Mouse (Mus musculus): ENCODE data around the gene Nprl2. TPM values are rescaled to one million over a fixed set of nuclear protein-coding genes. Genes with fewer than 3 reads are reported as not detected.

Nprl2 gene
- polyA plus RNA-seq, 1 experiment from 2014 or later: 8.5 TPM

DNA sequence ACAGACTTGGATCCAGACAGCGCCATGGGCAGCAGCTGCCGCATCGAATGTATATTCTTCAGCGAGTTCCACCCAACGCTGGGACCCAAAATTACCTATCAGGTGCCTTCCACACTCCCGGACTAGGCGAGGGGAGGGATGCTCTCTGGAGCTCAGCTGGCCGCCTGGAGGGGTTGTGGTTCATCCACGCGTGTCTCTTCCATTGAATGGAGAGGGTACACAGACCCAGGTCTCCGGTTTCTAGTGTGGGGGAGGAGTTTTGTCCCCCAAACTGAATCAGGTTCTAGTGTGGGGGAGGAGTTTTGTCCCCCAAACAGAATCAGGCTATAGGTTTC is 293 bp downstream of the Nprl2 start:
- ATAC-seq: peak; percentile 14
- peaks cover 25% of the 10 kb centered on the region for H3K4me1 ChIP-seq (ENCODE audit: insufficient read depth)

DNA sequence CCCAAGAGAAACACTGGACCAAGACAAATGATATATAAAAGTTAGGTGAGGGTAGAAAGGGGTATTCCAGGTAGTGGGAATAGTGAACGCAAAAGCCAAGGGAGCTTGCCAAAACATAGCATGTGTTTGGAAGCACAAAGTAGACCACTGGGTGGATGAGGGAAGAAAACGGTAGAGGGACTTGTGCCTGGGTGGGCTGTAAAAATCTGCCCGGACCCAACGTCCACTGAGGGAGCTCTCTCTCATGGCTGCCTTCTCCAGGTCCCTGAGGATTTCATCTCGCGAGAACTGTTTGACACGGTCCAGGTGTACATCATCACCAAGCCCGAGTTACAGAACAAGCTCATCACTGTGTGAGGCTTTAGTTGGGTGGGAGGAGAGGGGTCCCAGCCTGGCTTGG is 695 bp downstream of the Nprl2 start:
- peaks cover 27% of the 10 kb centered on the region for H3K4me1 ChIP-seq (ENCODE audit: insufficient read depth)
- WGBS (ENCODE audit: insufficient replicate concordance): 49% methylated on average over 8 of the region's 8 CpGs
- H3K9ac ChIP-seq (replicated peaks): peak overlapping the region; percentile 64
- H3K36me3 ChIP-seq (replicated peaks; ENCODE audit: insufficient read depth, low read length): peaks cover 27% of the 10 kb centered on the region
- DNase-seq (no peak), ATAC-seq (no peak)
- H3K9me3 ChIP-seq (ENCODE audit: low read length): no peaks in the 10 kb centered on the region
- no peaks in the 10 kb centered on the region for H3K27me3 ChIP-seq (ENCODE audit: insufficient read depth, low read length)
- H3K4me2 ChIP-seq (ENCODE audit: low read depth, low read length): peak overlapping the region; percentile 96
- no peak overlapping the region for H3K27ac ChIP-seq (ENCODE audit: low read depth)
- TF ChIP-seq EP300 (IDR thresholded peaks at IDR 0.05; ENCODE audit: low read depth) (no peak), CTCF (IDR thresholded peaks at IDR 0.05; ENCODE audit: low read depth) (no peak)
- H3K4me3 ChIP-seq (ENCODE audit: low read depth, low read length): peak overlapping the region; percentile 80

More for the DNA sequence above, 293 bp downstream of the Nprl2 start:
- TF ChIP-seq CTCF (IDR thresholded peaks at IDR 0.05; ENCODE audit: low read depth): no peak
- TF ChIP-seq EP300 (IDR thresholded peaks at IDR 0.05; ENCODE audit: low read depth): no peak
- Histone ChIP-seq H3K36me3 (replicated peaks; ENCODE audit: insufficient read depth, low read length) (peaks cover 30% of the 10 kb centered on the region), H3K9ac (replicated peaks) (peak overlapping the region; percentile 64), H3K4me2 (ENCODE audit: low read depth, low read length) (peak overlapping the region; percentile 96), H3K4me3 (ENCODE audit: low read depth, low read length) (peak overlapping the region; percentile 80), H3K27ac (ENCODE audit: low read depth) (peak overlapping the region; percentile 68), H3K9me3 (ENCODE audit: low read length) (no peaks in the 10 kb centered on the region), H3K27me3 (ENCODE audit: insufficient read depth, low read length) (no peaks in the 10 kb centered on the region)
- DNase-seq: no peak
- under 1% methylated on average over 11 of the region's 11 CpGs for WGBS (ENCODE audit: insufficient replicate concordance)

- Histone ChIP-seq H3K27ac (ENCODE audit: low read depth) (no peak overlapping the region), H3K36me3 (replicated peaks; ENCODE audit: insufficient read depth, low read length) (peaks cover 21% of the 10 kb centered on the region), H3K9me3 (ENCODE audit: low read length) (no peaks in the 10 kb centered on the region), H3K4me1 (ENCODE audit: insufficient read depth) (peaks cover 27% of the 10 kb centered on the region), H3K27me3 (ENCODE audit: insufficient read depth, low read length) (no peaks in the 10 kb centered on the region), H3K9ac (replicated peaks) (no peak overlapping the region), H3K4me3 (ENCODE audit: low read depth, low read length) (no peak overlapping the region), H3K4me2 (ENCODE audit: low read depth, low read length) (no peak overlapping the region)
- ATAC-seq (no peak), DNase-seq (no peak)
- TF ChIP-seq EP300 (IDR thresholded peaks at IDR 0.05; ENCODE audit: low read depth): no peak
- TF ChIP-seq CTCF (IDR thresholded peaks at IDR 0.05; ENCODE audit: low read depth): no peak
- WGBS (ENCODE audit: insufficient replicate concordance): 83% methylated on average over 11 of the region's 11 CpGs
Measured at GRCm38 (mm10) chr9:107543299-107543698, 1.3 kb downstream of the Nprl2 start.

DNA sequence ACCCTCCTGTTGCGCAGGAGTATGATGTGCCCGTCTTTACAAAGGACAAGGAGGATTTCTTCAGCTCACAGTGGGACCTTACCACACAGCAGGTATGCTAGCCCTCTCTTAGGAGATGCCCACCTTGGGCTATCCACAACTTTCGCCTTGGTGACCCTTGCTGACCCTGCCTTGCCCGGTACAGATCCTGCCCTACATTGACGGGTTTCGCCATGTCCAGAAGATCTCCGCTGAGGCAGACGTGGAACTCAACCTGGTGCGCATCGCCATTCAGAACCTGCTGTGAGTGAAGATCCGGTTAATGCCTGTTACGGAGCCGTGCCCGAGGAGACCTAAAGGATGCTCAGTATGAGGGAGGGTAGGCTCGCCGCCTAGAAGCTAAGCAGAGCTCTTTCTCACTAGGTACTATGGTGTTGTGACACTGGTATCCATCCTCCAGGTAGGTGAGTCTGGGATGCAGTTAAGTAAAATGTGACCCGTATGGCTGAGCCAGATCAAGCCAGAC is 2.2 kb downstream of the Nprl2 start:
- WGBS (ENCODE audit: insufficient replicate concordance): 95% methylated on average over 17 of the region's 17 CpGs
- Histone ChIP-seq H3K9ac (replicated peaks) (no peak overlapping the region), H3K4me3 (ENCODE audit: low read depth, low read length) (no peak overlapping the region), H3K27me3 (ENCODE audit: insufficient read depth, low read length) (no peaks in the 10 kb centered on the region), H3K27ac (ENCODE audit: low read depth) (no peak overlapping the region), H3K36me3 (replicated peaks; ENCODE audit: insufficient read depth, low read length) (peaks cover 12% of the 10 kb centered on the region; the same call in 1 of the 2 replicates), H3K4me2 (ENCODE audit: low read depth, low read length) (no peak overlapping the region), H3K4me1 (ENCODE audit: insufficient read depth) (peaks cover 27% of the 10 kb centered on the region), H3K9me3 (ENCODE audit: low read length) (no peaks in the 10 kb centered on the region)
- ATAC-seq (no peak), DNase-seq (no peak)
- TF ChIP-seq CTCF (IDR thresholded peaks at IDR 0.05; ENCODE audit: low read depth): no peak
- TF ChIP-seq EP300 (IDR thresholded peaks at IDR 0.05; ENCODE audit: low read depth): no peak

DNA sequence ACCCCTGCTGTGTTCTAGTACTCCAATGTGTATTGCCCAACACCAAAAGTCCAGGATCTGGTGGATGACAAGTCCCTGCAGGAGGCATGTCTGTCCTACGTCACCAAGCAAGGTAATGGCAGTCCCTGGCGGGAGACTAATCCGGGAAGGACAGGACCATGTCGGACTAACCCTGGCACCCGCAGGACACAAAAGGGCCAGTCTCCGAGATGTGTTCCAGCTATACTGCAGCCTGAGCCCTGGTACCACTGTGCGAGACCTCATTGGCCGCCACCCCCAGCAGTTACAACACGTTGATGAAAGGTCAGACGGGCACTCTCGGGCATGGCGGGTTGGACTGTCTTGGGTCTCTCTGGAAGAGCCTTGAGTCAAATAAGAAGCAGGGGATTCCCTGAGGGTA is 2.7 kb downstream of the Nprl2 start:
- peaks cover 8% of the 10 kb centered on the region; the same call in 1 of the 2 replicates for H3K36me3 ChIP-seq (replicated peaks; ENCODE audit: insufficient read depth, low read length)
- 90% methylated on average over 12 of the region's 12 CpGs for WGBS (ENCODE audit: insufficient replicate concordance)
- no peak overlapping the region for H3K27ac ChIP-seq (ENCODE audit: low read depth)
- DNase-seq (no peak), ATAC-seq (no peak)
- H3K4me3 ChIP-seq (ENCODE audit: low read depth, low read length): no peak overlapping the region
- H3K27me3 ChIP-seq (ENCODE audit: insufficient read depth, low read length): no peaks in the 10 kb centered on the region
- no peak overlapping the region for H3K9ac ChIP-seq (replicated peaks)
- H3K9me3 ChIP-seq (ENCODE audit: low read length): no peaks in the 10 kb centered on the region
- no peak overlapping the region for H3K4me2 ChIP-seq (ENCODE audit: low read depth, low read length)
- H3K4me1 ChIP-seq (ENCODE audit: insufficient read depth): peaks cover 29% of the 10 kb centered on the region
- no peak for TF ChIP-seq EP300 (IDR thresholded peaks at IDR 0.05; ENCODE audit: low read depth)
- no peak for TF ChIP-seq CTCF (IDR thresholded peaks at IDR 0.05; ENCODE audit: low read depth)

- Histone ChIP-seq H3K27ac (ENCODE audit: low read depth) (no peak overlapping the region), H3K9me3 (ENCODE audit: low read length) (no peaks in the 10 kb centered on the region), H3K4me3 (ENCODE audit: low read depth, low read length) (no peak overlapping the region), H3K9ac (replicated peaks) (no peak overlapping the region), H3K27me3 (ENCODE audit: insufficient read depth, low read length) (0 out of 2 replicates have a peak, but pooled peaks cover 2% of the 10 kb centered on the region), H3K36me3 (replicated peaks; ENCODE audit: insufficient read depth, low read length) (peaks cover 3% of the 10 kb centered on the region; the same call in 1 of the 2 replicates), H3K4me1 (ENCODE audit: insufficient read depth) (peaks cover 33% of the 10 kb centered on the region), H3K4me2 (ENCODE audit: low read depth, low read length) (no peak overlapping the region)
- WGBS (ENCODE audit: insufficient replicate concordance): 78% methylated on average over 10 of the region's 10 CpGs
- DNase-seq: no peak
- no peak for TF ChIP-seq EP300 (IDR thresholded peaks at IDR 0.05; ENCODE audit: low read depth)
- no peak for TF ChIP-seq CTCF (IDR thresholded peaks at IDR 0.05; ENCODE audit: low read depth)
- ATAC-seq: no peak
Measured at GRCm38 (mm10) chr9:107545199-107545598, 3.2 kb downstream of the Nprl2 start.
